Mouse (Mus musculus) adipocyte (in vitro differentiated cells): ENCODE measurements at regions not wholly inside any gene's neighbourhood (a gene's known extent, or its start where the extent isn't known, plus 50 kb on each side); places are given as distances from the start of the nearest gene placed in this dataset.
"Not testable (repeated sequence)": the region's sequence is repeated elsewhere in the genome, so short reads cannot be mapped to it uniquely, and the experiment has no call there.

Experiments used
- DNase-seq: peaks from one replicate; pipeline ENCODE4 v3.0.0-alpha.2; 2016; ENCODE audit warnings: low spot score

- DNase-seq = no peak
These were observed 58.5 kb downstream of the Olfr987 start for GRCm38 (mm10) chr2:85280580-85280979.

GRCm38 (mm10) chr2:85278128-85278527, 61.0 kb downstream of the Olfr987 start:
- no peak for DNase-seq

- no peak for DNase-seq
These were observed 61.7 kb downstream of the Olfr987 start for GRCm38 (mm10) chr2:85277433-85277832.

GRCm38 (mm10) chr2:85266813-85267212, 69.8 kb upstream of the Lrrc55 start:
- not testable (repeated sequence) for DNase-seq

- no peak for DNase-seq
These were observed 68.7 kb upstream of the Lrrc55 start for GRCm38 (mm10) chr2:85265667-85266066.

- no peak for DNase-seq
These were observed 68.1 kb upstream of the Lrrc55 start for GRCm38 (mm10) chr2:85265037-85265524.

GRCm38 (mm10) chr2:85257356-85257755, 60.4 kb upstream of the Lrrc55 start:
- DNase-seq = no peak

GRCm38 (mm10) chr2:85255610-85256009, 58.6 kb upstream of the Lrrc55 start:
- no peak for DNase-seq

- peak; percentile 18 for DNase-seq
These were observed 55.6 kb upstream of the Lrrc55 start for GRCm38 (mm10) chr2:85252343-85253285.

- no peak for DNase-seq
These were observed 53.1 kb upstream of the Lrrc55 start for GRCm38 (mm10) chr2:85250026-85250560.
